Mouse (Mus musculus) liver, embryonic 11.5 days (tissue): ENCODE data around the gene Sfmbt1. TPM values are rescaled to one million over a fixed set of nuclear protein-coding genes. Genes with fewer than 3 reads are reported as not detected.

Experiments
- ATAC-seq: fragments of 200-750 bp; cut with Nextera tagmentation; replicated peaks from 2 replicates; pipeline ENCODE4 v1.8.0; 2017; ENCODE audit warnings: moderate number of reproducible peaks, mild to moderate bottlenecking, moderate TSS enrichment, moderate library complexity; ENCODE audit not compliant: low FRiP score
- DNase-seq: peaks from one replicate; pipeline ENCODE4 v3.0.0-alpha.2; 2017; ENCODE audit warnings: low spot score
- H3K27ac ChIP-seq: fragments of 300-500 bp; sonication (generic); 2 replicates; pipeline ENCODE4 v1.5.1; 2014; ENCODE audit warnings: mild to moderate bottlenecking, low read depth, low read length, control low read depth
- H3K27me3 ChIP-seq: fragments of 300-500 bp; sonication (generic); replicated peaks from 2 replicates; pipeline ENCODE4 v1.6.1; 2014; ENCODE audit warnings: low read length, mixed read lengths; ENCODE audit not compliant: control insufficient read depth, insufficient read depth
- H3K36me3 ChIP-seq: fragments of 300-500 bp; sonication (generic); 2 replicates; pipeline ENCODE4 v1.6.1; 2014; ENCODE audit warnings: mild to moderate bottlenecking, low read length, moderate library complexity, mixed read lengths; ENCODE audit not compliant: control insufficient read depth, insufficient read depth
- H3K4me1 ChIP-seq: fragments of 300-500 bp; sonication (generic); replicated peaks from 2 replicates; pipeline ENCODE4 v1.6.1; 2014; ENCODE audit warnings: low read length, mixed read lengths; ENCODE audit not compliant: control insufficient read depth, insufficient read depth
- H3K4me2 ChIP-seq: fragments of 300-500 bp; sonication (generic); 2 replicates; pipeline ENCODE4 v1.6.1; 2014; ENCODE audit warnings: mild to moderate bottlenecking, control low read depth, moderate library complexity
- H3K4me3 ChIP-seq: fragments of 300-500 bp; sonication (generic); 2 replicates; pipeline ENCODE4 v1.5.1; 2014; ENCODE audit warnings: low read depth, low read length, control low read depth
- H3K9ac ChIP-seq: fragments of 300-500 bp; sonication (generic); 2 replicates; pipeline ENCODE4 v1.6.1; 2014; ENCODE audit warnings: low read depth, low read length, control low read depth
- H3K9me3 ChIP-seq: fragments of 300-500 bp; sonication (generic); 2 replicates; pipeline ENCODE4 v1.6.1; 2016; ENCODE audit warnings: low read length, inconsistent platforms, mixed read lengths; ENCODE audit not compliant: control insufficient read depth
- WGBS: fragments of 180-500 bp; shearing (Covaris S2); extraction: QIAGEN DNeasy Blood & Tissue Kit; methylation state at CpG from one replicate; pipeline ENCODE4 v1.1.7; 2014; 5-methylcytosine and 5-hydroxymethylcytosine counted together
- polyA plus RNA-seq: library from polyadenylated mRNA; unstranded; fragments of >200 nt; fragmentation: Nextera tagmentation; extraction: Ambion mirVana; gene quantifications from 2 replicates; pipeline ENCODE4 v1.2.1, GENCODE M21; 2014

The Sfmbt1 gene
- polyA plus RNA-seq, 1 experiment from 2014 or later: 23.0 TPM

DNA sequence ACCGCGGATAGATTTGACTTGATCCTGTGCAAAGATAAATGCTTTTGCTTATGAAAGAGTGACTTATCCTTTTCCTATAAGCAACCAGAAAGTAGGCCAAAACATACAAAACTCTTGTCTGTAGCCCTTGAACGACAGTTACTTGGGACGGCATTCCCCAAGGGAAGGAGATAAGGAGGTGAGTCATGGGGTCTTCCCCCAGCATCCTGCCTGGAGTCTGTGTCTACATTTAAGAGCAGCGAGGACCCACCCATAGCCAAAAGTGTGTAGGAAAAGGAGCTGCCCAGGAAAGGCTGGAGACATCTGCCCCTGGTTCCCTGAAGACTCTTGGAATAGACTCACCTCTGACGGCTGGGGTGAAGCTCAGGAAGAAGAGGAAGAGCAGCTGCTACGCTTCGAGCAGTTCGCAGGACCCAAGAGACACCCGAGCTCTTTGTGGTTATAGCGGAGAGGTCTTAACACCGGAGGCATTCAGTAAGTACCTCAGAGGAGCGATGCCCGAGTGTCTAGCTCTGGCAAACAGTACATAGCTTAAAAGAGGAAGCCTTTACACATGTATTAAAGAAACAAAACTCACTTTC is 122.9 kb downstream of the Sfmbt1 start:
- DNase-seq: no peak
- Histone ChIP-seq H3K27ac (no peak overlapping the region; the same call in 1 of the 2 replicates), H3K4me2 (no peak overlapping the region), H3K4me1 (no peaks in the 10 kb centered on the region), H3K27me3 (no peaks in the 10 kb centered on the region), H3K36me3 (peaks cover 4% of the 10 kb centered on the region; the same call in 1 of the 2 replicates), H3K9me3 (no peaks in the 10 kb centered on the region), H3K4me3 (no peak overlapping the region), H3K9ac (no peak overlapping the region)
- 80% methylated on average over 14 of the region's 14 CpGs for WGBS
- ATAC-seq: no peak

DNA sequence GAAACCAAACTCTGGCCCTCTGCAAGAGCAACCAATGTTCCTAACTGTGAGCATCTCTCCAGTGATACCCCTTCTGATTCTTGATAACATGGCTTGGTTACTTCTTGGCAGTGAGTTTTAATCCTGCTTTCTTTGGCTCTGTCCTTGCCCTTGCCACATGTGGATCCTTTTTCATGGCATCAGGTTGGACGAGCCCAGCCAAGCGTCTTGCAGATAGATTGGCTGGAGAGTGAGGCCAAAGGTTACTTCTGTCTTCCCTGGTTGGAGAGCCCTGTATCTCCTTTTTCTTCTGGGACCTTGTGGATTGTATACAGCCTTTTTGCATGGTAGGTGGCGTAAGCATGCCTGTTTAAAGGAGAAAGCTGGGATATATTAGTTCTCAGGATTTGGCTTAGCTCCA is 129.1 kb downstream of the Sfmbt1 start:
- Histone ChIP-seq H3K9me3 (no peaks in the 10 kb centered on the region), H3K36me3 (no peaks in the 10 kb centered on the region), H3K4me1 (no peaks in the 10 kb centered on the region), H3K4me2 (no peak overlapping the region), H3K9ac (no peak overlapping the region), H3K27ac (no peak overlapping the region), H3K4me3 (no peak overlapping the region), H3K27me3 (no peaks in the 10 kb centered on the region)
- DNase-seq (no peak), ATAC-seq (no peak)
- WGBS: 81% methylated on average over 3 of the region's 3 CpGs

DNA sequence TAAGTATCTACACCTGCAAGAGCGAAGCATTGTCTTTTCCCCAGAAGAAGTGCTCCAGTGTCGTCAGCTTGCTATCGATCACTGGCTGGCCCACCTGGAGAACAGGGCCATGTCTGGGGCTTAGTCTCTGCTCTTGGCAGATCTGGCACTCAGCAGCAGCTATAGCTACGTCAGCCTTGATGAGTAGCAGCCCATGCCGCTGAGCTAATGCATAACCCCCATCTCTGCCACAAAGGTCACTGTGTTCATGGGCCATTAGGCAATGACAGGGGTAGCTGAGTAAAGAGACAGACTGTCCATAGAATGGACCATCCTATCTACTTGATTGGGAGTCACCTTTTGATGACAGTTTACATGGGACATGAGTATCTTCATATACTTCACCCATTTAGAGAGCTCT is 135.9 kb downstream of the Sfmbt1 start:
- no peak overlapping the region for H3K4me2 ChIP-seq
- H3K4me3 ChIP-seq: no peak overlapping the region
- no peak for ATAC-seq
- no peaks in the 10 kb centered on the region for H3K27me3 ChIP-seq
- no peak overlapping the region for H3K9ac ChIP-seq
- H3K4me1 ChIP-seq: no peaks in the 10 kb centered on the region
- H3K27ac ChIP-seq: no peak overlapping the region
- 89% methylated on average over 5 of the region's 5 CpGs for WGBS
- no peaks in the 10 kb centered on the region for H3K9me3 ChIP-seq
- H3K36me3 ChIP-seq: no peaks in the 10 kb centered on the region
- DNase-seq: no peak

DNA sequence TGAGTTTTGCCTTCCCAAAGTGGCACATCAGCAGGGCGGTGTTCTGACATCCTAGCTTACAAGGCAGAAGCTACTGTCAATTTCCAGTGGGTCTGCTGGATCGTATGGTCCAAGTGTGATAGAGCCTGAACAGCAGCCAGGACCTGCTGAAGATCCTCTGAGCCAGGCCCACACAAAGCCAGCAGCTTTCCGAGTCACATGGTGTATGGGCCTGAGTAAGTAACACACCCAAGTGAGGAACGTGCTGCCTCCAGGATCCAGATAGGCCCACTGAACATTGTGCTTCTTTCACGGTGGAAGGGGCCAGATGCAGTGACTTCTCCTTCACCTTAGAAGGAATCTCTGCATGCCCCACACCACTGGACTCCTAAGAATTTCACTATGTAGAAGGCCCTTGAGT is 137.7 kb downstream of the Sfmbt1 start:
- no peak overlapping the region for H3K9ac ChIP-seq
- DNase-seq (no peak), ATAC-seq (no peak)
- no peaks in the 10 kb centered on the region for H3K9me3 ChIP-seq
- H3K4me3 ChIP-seq: no peak overlapping the region
- no peak overlapping the region for H3K27ac ChIP-seq
- H3K27me3 ChIP-seq: no peaks in the 10 kb centered on the region
- H3K4me2 ChIP-seq: no peak overlapping the region
- no peaks in the 10 kb centered on the region for H3K36me3 ChIP-seq
- WGBS: 82% methylated on average over 5 of the region's 5 CpGs
- 0 out of 2 replicates have a peak, but pooled peaks cover 2% of the 10 kb centered on the region for H3K4me1 ChIP-seq

DNA sequence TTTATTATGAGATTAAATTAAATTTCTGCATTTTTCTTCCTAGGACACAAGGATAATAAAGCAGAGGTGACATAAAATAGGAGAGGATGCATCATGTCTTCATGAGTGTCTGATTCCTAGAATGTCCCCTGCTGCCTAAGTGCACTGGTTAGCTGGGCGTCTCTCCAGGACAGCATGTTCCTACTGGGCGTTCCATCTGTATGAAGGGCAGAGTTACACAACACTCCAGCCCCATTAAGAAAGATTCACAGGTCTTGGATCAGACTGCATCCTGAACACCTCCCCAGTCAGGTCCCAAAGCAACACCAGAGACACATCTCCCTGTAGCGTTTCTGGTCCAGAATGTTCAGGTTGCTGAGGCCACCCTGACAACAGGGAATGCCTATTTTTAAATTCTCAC is 140.7 kb downstream of the Sfmbt1 start:
- no peak overlapping the region for H3K27ac ChIP-seq
- no peaks in the 10 kb centered on the region for H3K9me3 ChIP-seq
- no peak for ATAC-seq
- no peak overlapping the region for H3K9ac ChIP-seq
- 88% methylated on average over 3 of the region's 3 CpGs for WGBS
- H3K4me2 ChIP-seq: no peak overlapping the region
- no peaks in the 10 kb centered on the region for H3K36me3 ChIP-seq
- no peak overlapping the region for H3K4me3 ChIP-seq
- no peak for DNase-seq
- 0 out of 2 replicates have a peak, but pooled peaks cover 2% of the 10 kb centered on the region for H3K4me1 ChIP-seq
- H3K27me3 ChIP-seq: no peaks in the 10 kb centered on the region

DNA sequence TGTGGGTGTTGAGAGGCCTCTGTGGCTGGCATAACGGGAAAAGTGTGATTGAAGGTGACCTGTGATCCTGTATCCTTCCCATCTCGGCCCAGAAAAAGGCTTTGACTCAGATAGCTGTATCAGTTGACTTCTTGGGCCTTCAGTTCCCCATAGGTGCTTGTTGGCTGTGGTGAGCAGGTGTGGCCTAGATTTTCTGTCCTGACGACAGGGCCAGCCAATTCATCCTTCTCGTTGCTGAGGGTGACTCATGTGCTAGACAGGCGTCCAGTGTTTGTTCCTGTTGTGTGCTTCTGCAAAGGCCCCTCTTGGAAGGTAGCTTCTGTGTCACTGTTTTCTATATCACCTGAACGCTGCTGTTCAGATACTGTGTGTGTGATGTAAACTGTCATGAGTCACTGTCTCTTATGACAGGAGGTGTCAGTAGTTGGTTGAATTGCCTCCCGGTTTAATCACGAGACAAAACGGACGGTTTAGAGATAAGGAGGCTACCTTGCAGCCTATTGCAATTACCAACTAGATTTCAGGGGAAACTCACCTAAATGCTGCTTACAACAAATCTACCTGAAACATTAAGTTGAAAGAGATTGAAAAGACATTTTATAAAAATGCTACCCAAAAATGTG is 142.3 kb downstream of the Sfmbt1 start:
- H3K4me3 ChIP-seq: no peak overlapping the region
- no peaks in the 10 kb centered on the region for H3K36me3 ChIP-seq
- 0 out of 2 replicates have a peak, but pooled peaks cover 4% of the 10 kb centered on the region for H3K4me1 ChIP-seq
- no peak overlapping the region for H3K9ac ChIP-seq
- H3K4me2 ChIP-seq: no peak overlapping the region
- no peak overlapping the region for H3K27ac ChIP-seq
- H3K9me3 ChIP-seq: no peaks in the 10 kb centered on the region
- ATAC-seq (no peak), DNase-seq (no peak)
- H3K27me3 ChIP-seq: no peaks in the 10 kb centered on the region
- 70% methylated on average over 10 of the region's 10 CpGs for WGBS

DNA sequence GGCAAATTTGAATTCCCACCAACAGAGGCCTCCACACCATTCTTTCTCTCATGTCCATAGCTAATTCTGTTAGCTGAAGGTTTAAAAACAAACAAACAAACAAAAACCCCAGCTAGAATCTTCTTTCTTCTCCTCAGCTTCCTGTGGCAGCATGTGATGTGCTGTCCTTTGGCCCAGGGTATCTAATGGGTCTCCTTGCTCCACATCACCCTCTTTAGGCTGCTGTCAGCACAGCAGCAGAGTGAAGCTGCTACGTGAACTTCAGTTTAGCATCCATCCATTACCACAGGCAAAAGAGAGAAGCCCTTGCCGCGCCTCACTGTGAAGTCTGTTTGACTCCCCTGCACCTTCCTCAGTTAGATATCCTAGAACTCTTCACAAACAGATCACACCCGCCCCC is 143.3 kb downstream of the Sfmbt1 start:
- Histone ChIP-seq H3K9ac (no peak overlapping the region), H3K36me3 (no peaks in the 10 kb centered on the region), H3K4me3 (no peak overlapping the region), H3K4me1 (peaks cover 4% of the 10 kb centered on the region; the same call in 1 of the 2 replicates), H3K27ac (no peak overlapping the region), H3K9me3 (no peaks in the 10 kb centered on the region), H3K27me3 (no peaks in the 10 kb centered on the region), H3K4me2 (no peak overlapping the region)
- no peak for ATAC-seq
- DNase-seq: no peak
- 63% methylated on average over 4 of the region's 4 CpGs for WGBS

DNA sequence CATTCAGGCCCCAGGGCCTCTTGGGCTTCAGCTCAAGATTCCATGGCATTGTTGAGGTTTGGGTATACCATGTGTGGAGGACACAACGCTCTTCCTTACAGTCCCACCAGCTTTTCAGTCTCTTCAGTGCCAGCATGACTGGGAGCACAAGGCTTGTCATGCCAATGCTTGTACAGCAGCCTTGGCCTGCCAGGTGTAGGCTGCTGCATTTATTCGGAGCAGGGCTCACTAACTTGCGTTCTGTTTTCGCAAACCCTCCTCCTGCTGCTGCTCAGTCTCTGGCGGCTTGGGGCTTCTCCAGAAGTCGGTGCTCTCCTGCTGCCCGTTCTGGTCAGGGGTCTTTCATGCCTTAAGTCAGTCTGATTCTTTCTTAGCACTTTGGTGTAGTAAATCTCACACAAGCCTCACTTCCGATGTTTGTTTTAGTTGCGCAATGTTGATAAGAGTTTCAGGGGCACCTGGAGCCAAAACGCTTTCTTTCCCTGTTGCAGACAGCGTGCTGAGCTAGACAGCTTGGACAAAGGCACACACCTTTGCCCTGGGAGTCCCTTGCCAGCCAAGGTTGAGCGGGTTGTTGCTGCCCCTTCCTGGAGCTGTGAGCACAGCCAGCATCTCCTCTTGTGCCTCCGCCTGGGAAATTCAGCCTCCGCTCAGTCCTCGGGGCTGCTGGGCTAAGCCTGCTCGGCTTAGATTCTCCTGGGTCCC is 146.9 kb downstream of the Sfmbt1 start:
- Histone ChIP-seq H3K4me1 (peaks cover 4% of the 10 kb centered on the region; the same call in 1 of the 2 replicates), H3K9ac (no peak overlapping the region), H3K4me3 (no peak overlapping the region), H3K27me3 (no peaks in the 10 kb centered on the region), H3K27ac (peak overlapping the region; percentile 50; the same call in 1 of the 2 replicates), H3K4me2 (peak overlapping the region; percentile 19; the same call in 1 of the 2 replicates), H3K9me3 (no peaks in the 10 kb centered on the region), H3K36me3 (no peaks in the 10 kb centered on the region)
- ATAC-seq (0 out of 2 replicates have a peak, but pooled peaks have one; percentile 29), DNase-seq (no peak)
- WGBS: 57% methylated on average over 16 of the region's 16 CpGs
